Mouse (Mus musculus) limb, embryonic 14.5 days (tissue): ENCODE data around the gene Pim2. TPM values are rescaled to one million over a fixed set of nuclear protein-coding genes. Genes with fewer than 3 reads are reported as not detected.
A peak's percentile ranks its signal among the peaks of the same experiment; 100 is the strongest.

Experiments
- ATAC-seq: fragments of 200-750 bp; cut with Nextera tagmentation; 2 replicates; pipeline ENCODE4 v1.8.0; 2017; ENCODE audit warnings: low read depth, moderate number of reproducible peaks, moderate TSS enrichment; ENCODE audit not compliant: low FRiP score
- DNase-seq: peaks from one replicate; pipeline ENCODE4 v3.0.0-alpha.2; 2015; ENCODE audit warnings: low spot score
- H3K27ac ChIP-seq: fragments of 300-500 bp; sonication (generic); replicated peaks from 2 replicates; pipeline ENCODE4 v1.5.1; 2014; ENCODE audit warnings: low read depth, mild to moderate bottlenecking, low read length, moderate library complexity, mixed read lengths
- H3K27me3 ChIP-seq: fragments of 300-500 bp; sonication (generic); 2 replicates; pipeline ENCODE4 v1.6.1; 2014; ENCODE audit warnings: low read length, mixed read lengths; ENCODE audit not compliant: control insufficient read depth, insufficient read depth
- H3K36me3 ChIP-seq: fragments of 300-500 bp; sonication (generic); 2 replicates; pipeline ENCODE4 v1.6.1; 2014; ENCODE audit warnings: mild to moderate bottlenecking, low read length, moderate library complexity, mixed read lengths; ENCODE audit not compliant: control insufficient read depth, insufficient read depth
- H3K4me1 ChIP-seq: fragments of 300-500 bp; sonication (generic); 2 replicates; pipeline ENCODE4 v1.6.1; 2014; ENCODE audit warnings: antibody characterized with exemption, low read length, mixed read lengths; ENCODE audit not compliant: control insufficient read depth, insufficient read depth
- H3K4me2 ChIP-seq: fragments of 300-500 bp; sonication (generic); replicated peaks from 2 replicates; pipeline ENCODE4 v1.6.1; 2014; ENCODE audit warnings: low read depth, mild to moderate bottlenecking, low read length, moderate library complexity; ENCODE audit not compliant: severe bottlenecking
- H3K4me3 ChIP-seq: fragments of 300-500 bp; sonication (generic); replicated peaks from 2 replicates; pipeline ENCODE4 v1.5.1; 2014; ENCODE audit warnings: low read length
- H3K9ac ChIP-seq: fragments of 300-500 bp; sonication (generic); 2 replicates; pipeline ENCODE4 v1.6.1; 2014; ENCODE audit warnings: mild to moderate bottlenecking, low read depth, low read length, moderate library complexity; ENCODE audit not compliant: severe bottlenecking
- H3K9me3 ChIP-seq: fragments of 300-500 bp; sonication (generic); 2 replicates; pipeline ENCODE4 v1.6.1; 2016; ENCODE audit warnings: low read length; ENCODE audit not compliant: control insufficient read depth
- POLR2A ChIP-seq: fragments of 200-500 bp; IDR thresholded peaks from 2 replicates; pipeline ENCODE4 v1.8.0; 2012; ENCODE audit warnings: inconsistent platforms, mild to moderate bottlenecking, moderate library complexity, borderline replicate concordance; ENCODE audit not compliant: insufficient read depth, insufficient read length; ENCODE audit errors: extremely low read depth
- WGBS: fragments of 180-500 bp; shearing (Covaris S2); extraction: QIAGEN DNeasy Blood & Tissue Kit; methylation state at CpG from one replicate; pipeline ENCODE4 v1.1.7; 2014; 5-methylcytosine and 5-hydroxymethylcytosine counted together
- polyA plus RNA-seq, 2 experiments: library from polyadenylated mRNA; depleted of rRNA in 1 of 2; stranded (reverse) in 1 of 2; unstranded in 1 of 2; fragments of >200 nt; fragmentation: Nextera tagmentation in 1 of 2; extraction: Ambion mirVana in 1 of 2; gene quantifications; 2 replicates each; pipeline versions ENCODE4 v1.2.1 to v1.2.3; 2012 to 2014

Gene Pim2
- polyA plus RNA-seq, 2 experiments, result 4.6 to 9.3 TPM

- DNase-seq (no peak), ATAC-seq (no peak)
- no peak overlapping the region for H3K4me2 ChIP-seq
- no peak overlapping the region for H3K27ac ChIP-seq
- WGBS, result 81% methylated on average over 2 of the region's 2 CpGs
- H3K27me3 ChIP-seq, result no peaks in the 10 kb centered on the region
- H3K9me3 ChIP-seq, result no peaks in the 10 kb centered on the region
- no peak overlapping the region for H3K9ac ChIP-seq
- H3K36me3 ChIP-seq, result no peaks in the 10 kb centered on the region
- H3K4me1 ChIP-seq, result no peaks in the 10 kb centered on the region
- H3K4me3 ChIP-seq, result no peak overlapping the region
- TF ChIP-seq POLR2A, result no peak
Observed at GRCm38 (mm10) chrX:7847845-7848244, 30.2 kb upstream of the Pim2 start.

- no peak for TF ChIP-seq POLR2A
- H3K4me1 ChIP-seq, result no peaks in the 10 kb centered on the region
- no peak overlapping the region for H3K4me3 ChIP-seq
- no peak overlapping the region for H3K9ac ChIP-seq
- no peaks in the 10 kb centered on the region for H3K36me3 ChIP-seq
- H3K9me3 ChIP-seq, result no peaks in the 10 kb centered on the region
- no peak overlapping the region for H3K4me2 ChIP-seq
- no peaks in the 10 kb centered on the region for H3K27me3 ChIP-seq
- no peak overlapping the region for H3K27ac ChIP-seq
- ATAC-seq, result no peak
- DNase-seq, result peak; percentile 10
- WGBS, result 47% methylated on average over 2 of the region's 2 CpGs
Observed at GRCm38 (mm10) chrX:7854578-7854977, 23.5 kb upstream of the Pim2 start.

GRCm38 (mm10) chrX:7859191-7859753 lies 18.8 kb upstream of the Pim2 start:
- no peak for TF ChIP-seq POLR2A
- ATAC-seq (no peak), DNase-seq (no peak)
- H3K4me2 ChIP-seq, result no peak overlapping the region
- no peak overlapping the region for H3K27ac ChIP-seq
- H3K36me3 ChIP-seq, result no peaks in the 10 kb centered on the region
- H3K4me3 ChIP-seq, result no peak overlapping the region
- no peaks in the 10 kb centered on the region for H3K27me3 ChIP-seq
- H3K9me3 ChIP-seq, result no peaks in the 10 kb centered on the region
- H3K9ac ChIP-seq, result no peak overlapping the region
- H3K4me1 ChIP-seq, result no peaks in the 10 kb centered on the region
- WGBS, result 86% methylated on average over 2 of the region's 3 CpGs

- no peaks in the 10 kb centered on the region for H3K9me3 ChIP-seq
- H3K4me2 ChIP-seq, result no peak overlapping the region
Observed at GRCm38 (mm10) chrX:7863181-7863580, 14.9 kb upstream of the Pim2 start.

GRCm38 (mm10) chrX:7864551-7864950 lies 13.5 kb upstream of the Pim2 start:
- no peak for TF ChIP-seq POLR2A
- no peaks in the 10 kb centered on the region for H3K27me3 ChIP-seq
- no peak for ATAC-seq
- no peak overlapping the region for H3K27ac ChIP-seq
- no peaks in the 10 kb centered on the region for H3K9me3 ChIP-seq
- no peak overlapping the region for H3K4me2 ChIP-seq
- no peaks in the 10 kb centered on the region for H3K4me1 ChIP-seq
- WGBS, result 71% methylated on average over 3 of the region's 3 CpGs
- H3K9ac ChIP-seq, result no peak overlapping the region
- no peak for DNase-seq
- no peak overlapping the region for H3K4me3 ChIP-seq
- no peaks in the 10 kb centered on the region for H3K36me3 ChIP-seq

More at GRCm38 (mm10) chrX:7863181-7863580, 14.9 kb upstream of the Pim2 start:
- Histone ChIP-seq H3K27ac (no peak overlapping the region), H3K9ac (no peak overlapping the region), H3K36me3 (no peaks in the 10 kb centered on the region), H3K27me3 (no peaks in the 10 kb centered on the region), H3K4me3 (no peak overlapping the region), H3K4me1 (no peaks in the 10 kb centered on the region)
- TF ChIP-seq POLR2A, result no peak
- no peak for DNase-seq
- no peak for ATAC-seq
- whole genome bisulfite sequencing, result 84% methylated on average over 1 of the region's 1 CpGs

- Histone ChIP-seq H3K9ac (no peak overlapping the region), H3K4me1 (no peaks in the 10 kb centered on the region), H3K4me2 (no peak overlapping the region), H3K9me3 (no peaks in the 10 kb centered on the region), H3K27me3 (no peaks in the 10 kb centered on the region), H3K27ac (no peak overlapping the region), H3K36me3 (no peaks in the 10 kb centered on the region), H3K4me3 (no peak overlapping the region)
- no peak for TF ChIP-seq POLR2A
- no peak for DNase-seq
- WGBS, result 77% methylated on average over 2 of the region's 2 CpGs
- no peak for ATAC-seq
Observed at GRCm38 (mm10) chrX:7865343-7865742, 12.7 kb upstream of the Pim2 start.
